Mouse (Mus musculus) midbrain, embryonic 14.5 days (tissue): Measurements from ENCODE around the gene Runx1. TPM values are rescaled to one million over a fixed set of nuclear protein-coding genes. Genes with fewer than 3 reads are reported as not detected.

Experiments used
- ATAC-seq: fragments of 200-750 bp; cut with Nextera tagmentation; 2 replicates; pipeline ENCODE4 v1.8.0; 2017; ENCODE audit warnings: moderate number of reproducible peaks, moderate library complexity; ENCODE audit not compliant: low FRiP score, low TSS enrichment
- DNase-seq: peaks from one replicate; pipeline ENCODE4 v3.0.0-alpha.2; 2015
- H3K27ac ChIP-seq: fragments of 300-500 bp; sonication (generic); replicated peaks from 2 replicates; pipeline ENCODE4 v1.5.1; 2014; ENCODE audit warnings: mild to moderate bottlenecking, low read depth, low read length, moderate library complexity
- H3K27me3 ChIP-seq: fragments of 300-500 bp; sonication (generic); 2 replicates; pipeline ENCODE4 v1.6.1; 2014; ENCODE audit warnings: low read length, control low read depth, mixed read lengths; ENCODE audit not compliant: control insufficient read depth, insufficient read depth
- H3K36me3 ChIP-seq: fragments of 300-500 bp; sonication (generic); 2 replicates; pipeline ENCODE4 v1.6.1; 2014; ENCODE audit warnings: low read length, control low read depth; ENCODE audit not compliant: control insufficient read depth, insufficient read depth
- H3K4me1 ChIP-seq: fragments of 300-500 bp; sonication (generic); 2 replicates; pipeline ENCODE4 v1.6.1; 2014; ENCODE audit warnings: mild to moderate bottlenecking, antibody characterized with exemption, low read length, control low read depth; ENCODE audit not compliant: control insufficient read depth, insufficient read depth
- H3K4me2 ChIP-seq: fragments of 300-500 bp; sonication (generic); 2 replicates; pipeline ENCODE4 v1.6.1; 2014; ENCODE audit warnings: mild to moderate bottlenecking, low read length, moderate library complexity
- H3K4me3 ChIP-seq: fragments of 300-500 bp; sonication (generic); replicated peaks from 2 replicates; pipeline ENCODE4 v1.5.1; 2014; ENCODE audit warnings: low read depth, low read length
- H3K9ac ChIP-seq: fragments of 300-500 bp; sonication (generic); replicated peaks from 2 replicates; pipeline ENCODE4 v1.6.1; 2014; ENCODE audit warnings: mild to moderate bottlenecking, low read length, moderate library complexity
- H3K9me3 ChIP-seq: fragments of 300-500 bp; sonication (generic); 2 replicates; pipeline ENCODE4 v1.6.1; 2016; ENCODE audit warnings: low read length, control low read depth, mixed read lengths; ENCODE audit not compliant: control insufficient read depth
- WGBS: fragments of 180-500 bp; shearing (Covaris S2); extraction: QIAGEN DNeasy Blood & Tissue Kit; methylation state at CpG from one replicate; pipeline ENCODE4 v1.1.7; 2014; 5-methylcytosine and 5-hydroxymethylcytosine counted together
- polyA plus RNA-seq: library from polyadenylated mRNA; unstranded; fragments of >200 nt; fragmentation: Nextera tagmentation; extraction: Ambion mirVana; gene quantifications from 2 replicates; pipeline ENCODE4 v1.2.1, GENCODE M21; 2014

Gene Runx1
- polyA plus RNA-seq, 1 experiment from 2014 or later: 0.76 TPM

DNA sequence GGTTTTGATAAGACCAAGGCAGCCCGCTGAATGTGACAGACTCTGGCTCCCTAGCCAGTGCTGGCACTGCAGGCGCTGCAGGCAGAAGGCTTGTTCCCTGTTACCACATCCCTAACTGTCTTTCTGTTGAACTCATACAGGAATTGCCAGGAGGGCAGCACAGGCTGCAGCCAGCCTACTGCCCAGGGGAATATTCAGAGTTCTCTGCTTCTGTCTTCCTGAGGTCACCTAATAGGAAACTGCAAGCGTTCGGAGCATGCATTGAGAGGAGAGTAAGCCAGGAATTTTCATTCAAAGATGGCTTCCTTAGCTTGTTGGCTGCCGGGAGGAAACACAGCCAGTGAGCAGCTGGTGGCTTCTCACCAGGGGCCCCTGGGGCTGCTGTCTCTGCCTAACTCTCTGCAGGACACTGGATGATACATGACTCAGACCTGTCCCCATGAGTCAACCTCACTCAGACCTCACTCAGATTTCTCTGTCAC lies 2.5 kb downstream of the Runx1 start:
- Histone ChIP-seq H3K9ac (no peak overlapping the region), H3K4me3 (no peak overlapping the region), H3K36me3 (no peaks in the 10 kb centered on the region), H3K4me1 (peaks cover 7% of the 10 kb centered on the region; the same call in 1 of the 2 replicates), H3K27me3 (no peaks in the 10 kb centered on the region), H3K9me3 (no peaks in the 10 kb centered on the region), H3K4me2 (no peak overlapping the region), H3K27ac (no peak overlapping the region)
- ATAC-seq (no peak), DNase-seq (peak; percentile 27)
- 58% methylated on average over 5 of the region's 5 CpGs for WGBS

- no peak for ATAC-seq
- WGBS: 89% methylated on average over 12 of the region's 12 CpGs
- no peak overlapping the region for H3K4me2 ChIP-seq
- H3K4me1 ChIP-seq: no peaks in the 10 kb centered on the region
- no peaks in the 10 kb centered on the region for H3K27me3 ChIP-seq
- H3K9me3 ChIP-seq: no peaks in the 10 kb centered on the region
- no peaks in the 10 kb centered on the region for H3K36me3 ChIP-seq
- H3K27ac ChIP-seq: no peak overlapping the region
- no peak overlapping the region for H3K9ac ChIP-seq
- no peak overlapping the region for H3K4me3 ChIP-seq
- no peak for DNase-seq
Measured at GRCm38 (mm10) chr16:92822676-92823075, 3.3 kb downstream of the Runx1 start.

DNA sequence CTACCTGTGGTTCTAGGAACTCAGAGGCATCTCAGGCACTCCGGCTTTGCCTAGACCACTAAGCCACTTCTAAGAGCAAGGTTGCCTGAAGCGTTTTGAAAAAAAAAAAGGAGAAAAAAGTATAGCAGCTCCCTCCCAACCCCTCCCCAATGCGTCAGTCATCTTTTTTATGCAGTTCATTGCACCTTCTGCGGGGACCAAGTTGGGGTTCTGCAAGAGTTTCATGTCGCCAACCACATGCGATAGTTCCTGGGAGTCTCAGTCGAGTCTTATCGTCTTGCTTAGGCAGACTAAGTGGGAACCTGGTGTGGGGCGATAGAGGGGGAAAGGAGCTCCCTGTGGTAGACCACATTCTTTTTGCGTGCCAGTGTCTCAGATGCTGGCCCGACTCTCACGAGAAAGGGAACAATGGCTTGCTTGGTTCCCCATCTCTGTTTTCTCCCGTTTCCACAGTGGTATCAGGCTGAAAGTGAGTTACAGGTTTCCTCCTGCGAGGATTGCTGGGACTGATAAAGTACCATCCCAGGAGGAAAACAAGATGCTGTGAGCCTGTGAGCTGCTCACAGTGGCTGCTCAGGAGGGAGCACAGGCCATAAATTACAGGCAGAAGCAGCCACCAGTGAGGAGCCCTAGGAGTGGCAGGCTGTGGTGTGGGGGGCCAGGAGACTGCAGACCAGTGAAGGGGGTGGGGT lies 3.9 kb downstream of the Runx1 start:
- no peak for ATAC-seq

GRCm38 (mm10) chr16:92821596-92821937 lies 4.4 kb downstream of the Runx1 start:
- ATAC-seq (no peak), DNase-seq (no peak)
- Histone ChIP-seq H3K4me1 (no peaks in the 10 kb centered on the region), H3K4me3 (no peak overlapping the region), H3K9ac (no peak overlapping the region), H3K27me3 (no peaks in the 10 kb centered on the region), H3K36me3 (no peaks in the 10 kb centered on the region), H3K4me2 (no peak overlapping the region), H3K9me3 (no peaks in the 10 kb centered on the region), H3K27ac (no peak overlapping the region)
- 90% methylated on average over 5 of the region's 5 CpGs for WGBS

More for the DNA sequence above, 3.9 kb downstream of the Runx1 start:
- no peaks in the 10 kb centered on the region for H3K9me3 ChIP-seq
- no peak for DNase-seq
- H3K9ac ChIP-seq: no peak overlapping the region
- no peak overlapping the region for H3K4me2 ChIP-seq
- H3K4me3 ChIP-seq: no peak overlapping the region
- H3K4me1 ChIP-seq: no peaks in the 10 kb centered on the region
- no peaks in the 10 kb centered on the region for H3K36me3 ChIP-seq
- H3K27me3 ChIP-seq: no peaks in the 10 kb centered on the region
- 71% methylated on average over 14 of the region's 14 CpGs for WGBS
- H3K27ac ChIP-seq: no peak overlapping the region

DNA sequence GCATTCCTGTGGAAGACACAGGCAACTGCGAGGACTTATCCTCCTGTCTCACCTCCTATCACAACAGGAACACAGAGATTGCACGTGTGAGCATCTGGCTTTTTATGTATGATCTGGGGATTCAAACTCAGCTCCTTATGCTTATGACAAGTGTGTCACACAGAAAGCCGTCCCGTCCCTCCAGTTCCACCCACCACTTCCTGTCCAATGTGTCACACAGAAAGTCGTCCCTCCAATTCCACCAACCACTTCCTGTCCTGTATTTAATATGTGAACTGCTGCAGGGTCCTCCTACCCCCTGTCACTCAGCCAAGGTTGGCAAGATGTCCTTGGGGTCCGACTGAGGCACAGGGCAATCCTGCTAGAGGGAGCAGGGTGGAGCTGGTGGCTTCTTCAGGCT lies 5.5 kb downstream of the Runx1 start:
- H3K9ac ChIP-seq: no peak overlapping the region
- H3K9me3 ChIP-seq: no peaks in the 10 kb centered on the region
- 88% methylated on average over 6 of the region's 6 CpGs for WGBS
- DNase-seq: no peak
- H3K27ac ChIP-seq: no peak overlapping the region
- H3K4me3 ChIP-seq: no peak overlapping the region
- H3K36me3 ChIP-seq: no peaks in the 10 kb centered on the region
- no peaks in the 10 kb centered on the region for H3K4me1 ChIP-seq
- H3K4me2 ChIP-seq: no peak overlapping the region
- H3K27me3 ChIP-seq: no peaks in the 10 kb centered on the region
- ATAC-seq: no peak

GRCm38 (mm10) chr16:92818480-92819269 lies 7.3 kb downstream of the Runx1 start:
- Histone ChIP-seq H3K36me3 (no peaks in the 10 kb centered on the region), H3K4me1 (no peaks in the 10 kb centered on the region), H3K27ac (no peak overlapping the region), H3K27me3 (no peaks in the 10 kb centered on the region), H3K4me3 (no peak overlapping the region), H3K9ac (no peak overlapping the region), H3K9me3 (no peaks in the 10 kb centered on the region), H3K4me2 (no peak overlapping the region)
- no peak for ATAC-seq
- no peak for DNase-seq
- WGBS: 81% methylated on average over 8 of the region's 8 CpGs

DNA sequence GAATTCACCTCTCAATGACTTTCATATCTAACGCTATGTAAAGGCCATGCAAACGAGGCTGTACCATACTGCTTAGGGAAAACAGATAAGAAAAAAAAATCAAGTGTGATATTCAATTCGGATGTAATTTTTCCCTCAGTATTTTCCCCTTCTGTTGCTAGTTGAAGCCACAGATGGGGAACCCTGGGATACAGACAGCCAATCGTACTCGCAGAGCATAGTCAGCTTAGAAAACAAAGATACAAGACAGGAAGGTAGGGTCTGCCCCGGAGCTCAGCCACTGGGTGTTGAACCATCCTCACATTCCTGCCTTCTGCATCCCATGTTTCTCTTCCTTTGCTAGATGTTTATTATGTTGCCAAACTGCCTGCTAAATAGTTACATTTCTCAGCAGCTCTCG lies 9.9 kb downstream of the Runx1 start:
- DNase-seq: no peak
- Histone ChIP-seq H3K27me3 (no peaks in the 10 kb centered on the region), H3K27ac (no peak overlapping the region), H3K9me3 (no peaks in the 10 kb centered on the region), H3K4me3 (no peak overlapping the region), H3K4me1 (no peaks in the 10 kb centered on the region), H3K9ac (no peak overlapping the region), H3K4me2 (no peak overlapping the region), H3K36me3 (no peaks in the 10 kb centered on the region)
- ATAC-seq: no peak
- WGBS: 92% methylated on average over 7 of the region's 7 CpGs

- 81% methylated on average over 2 of the region's 2 CpGs for WGBS
Measured at GRCm38 (mm10) chr16:92815195-92815527, 10.8 kb downstream of the Runx1 start.

More at GRCm38 (mm10) chr16:92815195-92815527, 10.8 kb downstream of the Runx1 start:
- no peak for DNase-seq
- H3K4me3 ChIP-seq: no peak overlapping the region
- no peaks in the 10 kb centered on the region for H3K27me3 ChIP-seq
- no peak overlapping the region for H3K4me2 ChIP-seq
- no peak for ATAC-seq
- no peak overlapping the region for H3K27ac ChIP-seq
- no peaks in the 10 kb centered on the region for H3K4me1 ChIP-seq
- H3K9ac ChIP-seq: no peak overlapping the region
- H3K9me3 ChIP-seq: no peaks in the 10 kb centered on the region
- H3K36me3 ChIP-seq: no peaks in the 10 kb centered on the region
